Mouse (Mus musculus) WW6 (cell line): Measurements from ENCODE around the gene Etv4.

Experiments used
- DNase-seq: peaks from one replicate; pipeline ENCODE4 v3.0.0-alpha.2; 2013; ENCODE audit warnings: low read depth, low spot score

The Etv4 gene

DNA sequence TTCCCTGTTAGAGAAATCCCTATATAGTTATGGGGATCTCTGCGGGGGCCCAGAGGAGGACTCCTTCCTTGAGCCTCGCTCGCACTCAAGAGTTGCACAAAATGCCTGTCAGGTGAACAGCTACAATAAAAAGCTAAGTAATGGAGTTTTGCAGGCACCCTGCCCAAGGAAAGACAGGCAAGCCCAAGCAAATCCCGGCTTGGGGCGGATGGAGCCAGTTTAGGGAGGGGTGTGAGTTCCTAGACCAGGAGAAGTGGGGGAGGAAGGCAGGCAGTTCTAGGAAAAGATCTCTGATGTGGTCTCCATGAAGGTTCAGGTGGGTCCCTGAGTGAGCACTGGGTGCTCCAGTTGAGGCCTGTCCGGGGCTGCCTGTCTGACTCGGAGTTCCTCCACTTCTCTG lies 1.5 kb upstream of the Etv4 start:
- DNase-seq = peak; percentile 64

GRCm38 (mm10) chr11:101785852-101786205 lies 658 bp upstream of the Etv4 start:
- DNase-seq = peak; percentile 42

DNA sequence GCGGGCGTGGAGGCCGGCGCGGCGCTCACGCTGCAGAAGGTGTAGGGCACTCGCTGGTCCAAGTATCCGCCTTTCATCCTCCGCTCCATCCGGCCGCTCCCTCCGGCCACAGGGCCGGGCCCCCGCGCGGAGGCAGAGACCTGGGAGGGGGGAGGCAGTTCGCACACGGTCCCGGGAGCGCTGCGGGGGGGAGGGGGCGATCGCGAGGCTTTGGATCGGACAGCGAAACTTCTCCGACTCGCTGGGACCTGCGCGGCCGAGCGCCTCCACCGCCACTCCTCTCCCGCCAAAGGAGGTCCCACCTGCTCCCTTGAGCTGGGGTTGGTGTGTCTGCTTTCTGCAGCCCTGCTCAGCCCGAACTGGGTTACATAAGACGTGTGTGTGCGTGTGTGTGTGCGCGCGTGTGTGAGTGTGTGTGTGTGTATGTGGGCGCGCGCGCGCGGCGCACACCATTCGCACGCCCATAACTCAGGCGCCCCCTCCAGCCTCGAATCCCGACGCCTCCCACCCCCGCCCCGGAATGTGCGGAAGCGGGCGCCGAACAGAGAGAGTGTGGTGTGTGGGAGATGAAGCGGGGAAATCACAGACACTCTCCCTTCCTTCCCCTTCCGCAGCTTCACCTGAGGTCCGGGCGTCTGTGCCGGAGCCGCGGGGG lies 556 bp downstream of the Etv4 start:
- peak; percentile 68 for DNase-seq

DNA sequence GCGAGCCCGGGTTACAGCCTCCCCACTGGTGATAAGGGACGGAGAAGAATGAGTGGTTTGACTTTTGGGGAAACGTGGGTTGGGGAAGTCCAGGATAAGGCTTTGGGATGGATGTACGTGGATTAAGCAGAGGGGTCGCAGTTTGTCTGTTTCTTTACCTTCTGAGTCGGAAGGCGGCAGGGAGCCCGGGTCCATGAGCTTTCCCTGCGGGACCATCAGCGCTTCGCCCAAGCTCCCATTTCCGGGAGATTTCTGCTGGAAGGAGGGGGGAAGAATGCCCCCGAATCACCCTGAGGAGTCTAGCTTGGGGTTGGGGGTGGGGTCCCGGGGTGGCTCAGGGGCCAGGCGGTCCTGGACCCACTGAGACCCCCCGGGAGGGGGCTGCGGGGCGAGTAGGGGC lies 1.1 kb downstream of the Etv4 start:
- no peak for DNase-seq

GRCm38 (mm10) chr11:101783584-101783983 lies 1.6 kb downstream of the Etv4 start:
- DNase-seq = no peak

DNA sequence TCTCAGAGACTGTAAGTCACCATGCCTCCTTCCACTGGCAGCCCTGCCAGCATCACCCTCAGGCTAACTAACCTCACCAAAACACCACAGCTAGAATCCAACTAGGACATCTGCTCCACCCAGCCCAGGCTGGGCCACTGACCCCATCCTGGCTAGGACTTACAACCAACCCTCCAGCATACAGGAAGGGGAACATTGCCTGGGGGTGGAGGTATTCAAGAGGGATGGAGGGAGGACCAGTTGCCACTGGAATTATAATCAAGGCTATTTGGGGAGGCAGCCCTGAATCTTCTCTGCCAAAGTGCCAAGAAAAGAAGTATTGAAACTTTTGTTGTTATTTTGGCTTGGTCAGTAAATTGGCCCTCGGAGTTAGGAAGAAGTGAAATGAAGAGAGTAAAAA lies 2.0 kb downstream of the Etv4 start:
- DNase-seq = no peak

DNA sequence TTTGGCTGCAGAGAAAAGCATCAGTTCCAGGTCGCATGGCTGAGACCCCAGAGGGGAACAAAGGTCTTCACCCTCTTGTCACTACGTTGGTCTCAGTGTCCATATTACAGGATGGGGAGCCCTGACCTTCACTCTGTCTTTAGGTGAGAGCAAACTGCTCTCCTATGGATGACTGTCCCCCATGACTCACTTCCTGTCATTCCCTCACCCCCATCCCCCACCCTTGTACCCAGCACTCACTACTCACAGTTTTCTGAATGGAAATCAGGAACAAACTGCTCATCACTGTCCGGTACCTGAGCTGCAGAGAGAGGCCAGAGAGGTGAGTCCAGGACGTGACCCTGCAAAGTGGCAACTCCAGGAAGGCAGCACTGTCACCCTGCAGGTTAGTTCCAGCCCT lies 8.3 kb downstream of the Etv4 start:
- DNase-seq = no peak

DNA sequence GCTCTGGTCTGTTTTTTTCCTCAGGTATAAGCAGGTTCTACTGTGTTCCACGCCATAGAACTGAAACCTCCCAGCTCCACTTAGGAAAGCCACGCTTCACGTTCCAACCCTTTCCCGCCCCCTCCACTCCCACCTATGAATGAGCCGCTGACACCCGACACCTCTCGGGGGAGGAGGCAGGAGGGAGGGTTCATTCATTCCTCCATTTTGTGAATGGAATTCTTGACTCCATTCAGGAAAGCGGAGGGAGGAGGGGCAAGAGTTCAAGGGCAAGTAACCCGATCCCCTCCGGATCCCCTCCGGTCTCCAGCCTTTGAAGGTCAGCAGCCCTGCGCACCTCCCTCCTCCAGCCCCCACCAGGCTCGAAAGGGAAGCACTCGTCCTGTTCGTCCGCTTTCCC lies 12.7 kb downstream of the Etv4 start:
- DNase-seq = peak; percentile 98

DNA sequence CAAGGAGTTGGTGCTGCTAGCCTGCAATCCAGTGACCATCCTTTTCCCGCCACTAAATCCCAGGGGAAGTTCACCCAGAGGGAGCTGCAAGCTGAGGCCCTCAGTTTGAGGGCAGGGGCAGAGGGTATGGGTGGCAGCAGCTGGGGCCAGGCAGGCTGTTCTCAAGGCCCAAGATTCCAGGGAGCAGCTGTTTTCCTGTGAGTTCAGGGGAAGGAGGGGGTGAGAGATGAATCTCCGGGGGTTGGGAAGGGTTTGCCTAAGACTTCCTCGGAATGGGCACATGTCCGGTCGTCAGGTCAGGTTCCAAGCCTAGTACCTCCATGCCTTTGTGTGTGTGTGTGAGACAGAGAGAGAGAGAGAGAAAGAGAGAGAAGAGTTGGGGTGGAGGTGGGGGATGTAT lies 13.1 kb downstream of the Etv4 start:
- DNase-seq = no peak

GRCm38 (mm10) chr11:101770266-101770665 lies 14.9 kb downstream of the Etv4 start:
- no peak for DNase-seq

DNA sequence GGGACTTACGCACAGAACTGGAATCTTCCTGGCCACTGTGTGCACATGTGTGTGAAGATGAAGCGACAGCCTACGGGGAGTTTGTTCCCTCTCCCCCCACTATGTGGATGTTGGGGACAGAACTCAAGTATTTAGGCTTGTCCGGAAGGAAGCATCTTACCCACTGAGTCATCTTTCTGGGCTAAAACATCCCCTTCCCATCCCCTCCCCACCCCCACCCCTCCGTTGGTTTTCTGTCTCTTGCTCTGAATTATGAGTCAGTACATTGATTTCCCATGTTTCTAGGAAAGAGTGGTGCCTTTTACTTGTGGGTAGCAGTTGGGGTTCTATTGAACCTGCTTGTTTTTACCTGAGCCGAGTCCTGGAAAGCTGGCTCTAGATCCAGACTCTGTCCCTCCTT lies 16.4 kb downstream of the Etv4 start:
- no peak for DNase-seq

GRCm38 (mm10) chr11:101767326-101767725 lies 17.8 kb downstream of the Etv4 start:
- no peak for DNase-seq

GRCm38 (mm10) chr11:101764546-101764945 lies 20.6 kb downstream of the Etv4 start:
- DNase-seq = no peak

DNA sequence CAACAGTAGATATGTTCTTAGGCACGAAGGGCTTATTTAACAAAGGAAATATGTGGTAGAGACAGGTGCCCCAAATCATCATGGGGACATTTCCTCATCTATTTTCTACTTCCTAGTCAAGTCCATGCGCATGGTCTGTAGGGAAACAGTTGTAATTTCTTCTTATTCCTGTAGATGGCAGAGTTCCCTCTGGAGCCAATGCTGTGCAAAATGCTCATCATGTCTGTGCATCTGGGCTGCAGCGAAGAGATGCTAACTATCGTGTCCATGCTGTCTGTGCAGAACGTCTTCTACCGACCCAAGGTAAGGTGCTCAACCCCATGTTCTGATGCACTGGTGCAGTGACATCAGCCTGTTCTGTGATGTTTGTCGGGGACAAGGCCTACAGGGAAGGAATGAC lies 21.4 kb downstream of the Etv4 start:
- no peak for DNase-seq

- no peak for DNase-seq
Observed at GRCm38 (mm10) chr11:101759530-101759929, 25.6 kb downstream of the Etv4 start.

GRCm38 (mm10) chr11:101758431-101758830 lies 26.7 kb downstream of the Etv4 start:
- DNase-seq = no peak

- no peak for DNase-seq
Observed at GRCm38 (mm10) chr11:101757366-101757765, 27.8 kb downstream of the Etv4 start.

DNA sequence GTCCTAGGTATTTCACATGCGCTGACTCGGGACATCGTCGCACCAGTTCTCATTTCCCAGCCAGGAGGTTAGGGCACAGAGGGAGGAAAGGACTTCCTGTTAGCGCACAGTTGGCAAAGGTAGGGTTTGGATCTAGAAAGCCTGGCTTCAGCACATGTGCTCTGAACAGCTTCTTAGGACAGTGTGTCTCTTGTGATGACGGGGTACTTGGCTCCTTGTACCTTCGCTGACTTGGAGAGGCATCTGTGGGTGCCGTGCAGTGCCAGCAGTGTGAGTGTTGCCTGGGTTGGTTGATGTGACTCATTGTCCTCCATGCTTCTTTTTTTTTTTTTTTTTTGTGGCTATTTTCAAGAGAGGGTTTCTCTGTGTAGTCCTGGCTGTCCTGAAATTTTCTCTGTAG lies 28.6 kb downstream of the Etv4 start:
- no peak for DNase-seq

DNA sequence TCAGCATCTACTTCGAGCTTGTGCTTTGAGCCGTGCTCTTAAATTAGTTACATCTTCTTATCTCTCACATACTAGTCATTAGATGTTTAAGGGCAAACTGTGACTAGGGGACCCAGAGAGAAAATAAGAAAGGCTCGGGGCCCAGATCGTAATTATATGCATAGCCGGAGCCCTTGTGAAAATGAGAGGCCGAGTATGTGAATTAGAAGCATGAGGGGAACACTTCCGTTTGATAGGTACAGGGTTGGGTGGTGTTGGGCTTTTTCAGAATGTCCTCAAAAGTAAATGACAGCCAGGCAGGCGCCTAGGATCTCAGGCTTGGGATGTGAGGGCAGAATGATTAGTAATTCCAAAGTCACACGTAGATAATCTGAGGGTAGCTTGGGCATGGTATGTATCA lies 51.6 kb downstream of the Etv4 start:
- DNase-seq = no peak

GRCm38 (mm10) chr11:101732518-101733440 lies 52.4 kb downstream of the Etv4 start, which contains the start of gene Dhx8:
TSS of gene Dhx8 (plus strand) at chr11:101732919.
- DNase-seq = peak; percentile 98

DNA sequence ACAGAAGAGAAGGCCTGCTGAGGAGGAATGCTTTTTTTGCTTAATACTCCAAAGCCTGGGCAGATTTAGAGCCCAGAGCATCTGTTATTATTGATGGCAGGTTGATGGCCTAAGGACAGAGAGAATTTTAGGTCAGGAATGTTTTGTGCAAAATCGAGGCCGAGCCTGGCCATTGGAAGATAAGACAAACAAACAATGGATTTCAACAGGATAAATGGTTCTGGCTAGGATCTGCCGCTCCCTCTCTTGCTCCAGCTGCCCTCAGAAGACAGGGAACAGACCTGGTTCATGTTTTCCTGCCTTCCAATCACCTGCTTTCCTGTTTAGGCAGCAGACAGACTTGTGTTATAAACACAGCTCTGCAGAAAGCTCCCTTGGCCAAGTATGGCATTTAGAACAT lies 55.9 kb downstream of the Etv4 start:
- no peak for DNase-seq

GRCm38 (mm10) chr11:101726765-101727164 lies 58.4 kb downstream of the Etv4 start:
- DNase-seq = no peak

GRCm38 (mm10) chr11:101725043-101725442 lies 60.1 kb downstream of the Etv4 start:
- no peak for DNase-seq
